In genomic region chr3:95318548-95318947, GRCm38 (mm10) we compare ENCODE assay signal across 8 mouse cellular contexts. TPM values are rescaled to one million over a fixed set of nuclear protein-coding genes. Genes with fewer than 3 reads are reported as not detected.
DNase-seq lines count a peak whose midpoint lies in the region; ATAC-seq and TF ChIP-seq lines count a peak whose summit lies in the region.

No protein-coding gene starts in this region.

- H3K4me2 ChIP-seq in heart, embryonic 16.5 days (ENCODE audit: low read depth, low read length): peak overlapping the region; percentile 30; the same call in 1 of the 2 replicates
- no peak overlapping the region for H3K4me2 ChIP-seq in stomach, postnatal 0 days (replicated peaks; ENCODE audit: low read depth)
- no peak overlapping the region for H3K4me2 ChIP-seq in midbrain, embryonic 15.5 days

- peak overlapping the region; percentile 49 for H3K9ac ChIP-seq in heart, embryonic 16.5 days (ENCODE audit: low read length)
- H3K9ac ChIP-seq in liver, adult 2 months (ENCODE audit: low read depth, low read length): peak overlapping the region; percentile 90
- H3K9ac ChIP-seq in stomach, postnatal 0 days (ENCODE audit: low read length): no peak overlapping the region
- no peak overlapping the region for H3K9ac ChIP-seq in midbrain, embryonic 15.5 days

- H3K27me3 ChIP-seq in erythroblast, embryonic 14.5 days (ENCODE audit: control insufficient read depth): no peaks in the 10 kb centered on the region
- no peaks in the 10 kb centered on the region for H3K27me3 ChIP-seq in heart, embryonic 16.5 days (ENCODE audit: control insufficient read depth, insufficient read depth, low read length)
- no peaks in the 10 kb centered on the region for H3K27me3 ChIP-seq in liver, adult 2 months (ENCODE audit: control insufficient read depth, insufficient read depth, low read length)
- H3K27me3 ChIP-seq in stomach, postnatal 0 days (ENCODE audit: control insufficient read depth, insufficient read depth, low read length): no peaks in the 10 kb centered on the region
- no peaks in the 10 kb centered on the region for H3K27me3 ChIP-seq in midbrain, embryonic 15.5 days (replicated peaks)

- H3K4me3 ChIP-seq in erythroblast, embryonic 14.5 days (replicated peaks): peak overlapping the region; percentile 15
- H3K4me3 ChIP-seq in heart, embryonic 16.5 days (ENCODE audit: low read length): 0 out of 2 replicates have a peak overlapping the region, but pooled peaks have one; percentile 10
- H3K4me3 ChIP-seq in liver, adult 2 months (ENCODE audit: insufficient read depth, low read depth, low read length): peak overlapping the region; percentile 61
- no peak overlapping the region for H3K4me3 ChIP-seq in stomach, postnatal 0 days (ENCODE audit: low read depth, low read length)
- H3K4me3 ChIP-seq in midbrain, embryonic 15.5 days: no peak overlapping the region

- no peak for TF ChIP-seq EP300 in stomach, postnatal 0 days (optimal IDR thresholded peaks at IDR 0.05)

- TF ChIP-seq POLR2A in liver, adult 2 months (IDR thresholded peaks at IDR 0.05; ENCODE audit: extremely low read depth, insufficient read depth, low read length): peak; percentile 94

- peak; percentile 48 for DNase-seq in NIH3T3 (ENCODE audit: low read depth)
- peak; percentile 100 for DNase-seq in liver, adult 2 months (ENCODE audit: extremely low read depth, low read depth, low spot score)
- DNase-seq in stomach, postnatal 0 days (ENCODE audit: low spot score): peak; percentile 78

- peaks cover 63% of the 10 kb centered on the region for H3K36me3 ChIP-seq in erythroblast, embryonic 14.5 days (ENCODE audit: control insufficient read depth)
- H3K36me3 ChIP-seq in heart, embryonic 16.5 days (ENCODE audit: control insufficient read depth, insufficient read depth): peaks cover 36% of the 10 kb centered on the region
- H3K36me3 ChIP-seq in liver, adult 2 months (ENCODE audit: control insufficient read depth, insufficient read depth, low read length): peaks cover 35% of the 10 kb centered on the region
- H3K36me3 ChIP-seq in stomach, postnatal 0 days (ENCODE audit: control insufficient read depth, insufficient read depth, low read length): peaks cover 14% of the 10 kb centered on the region
- H3K36me3 ChIP-seq in midbrain, embryonic 15.5 days (replicated peaks): peaks cover 35% of the 10 kb centered on the region

- H3K4me1 ChIP-seq in erythroblast, embryonic 14.5 days (ENCODE audit: control insufficient read depth): peaks cover 56% of the 10 kb centered on the region
- H3K4me1 ChIP-seq in heart, embryonic 16.5 days (ENCODE audit: control insufficient read depth, insufficient read depth, low read length): peaks cover 35% of the 10 kb centered on the region
- peaks cover 41% of the 10 kb centered on the region for H3K4me1 ChIP-seq in liver, adult 2 months (ENCODE audit: control insufficient read depth, insufficient read depth, low read length)
- peaks cover 12% of the 10 kb centered on the region; the same call in 1 of the 2 replicates for H3K4me1 ChIP-seq in stomach, postnatal 0 days (replicated peaks; ENCODE audit: control insufficient read depth, insufficient read depth)
- peaks cover 30% of the 10 kb centered on the region for H3K4me1 ChIP-seq in midbrain, embryonic 15.5 days

- H3K27ac ChIP-seq in heart, embryonic 16.5 days (ENCODE audit: low read length): peak overlapping the region; percentile 76
- peak overlapping the region; percentile 98 for H3K27ac ChIP-seq in liver, adult 2 months (replicated peaks; ENCODE audit: insufficient read depth, low read depth, low read length)
- H3K27ac ChIP-seq in stomach, postnatal 0 days (replicated peaks): no peak overlapping the region
- no peak overlapping the region for H3K27ac ChIP-seq in midbrain, embryonic 15.5 days

- TF ChIP-seq CTCF in liver, adult 2 months (IDR thresholded peaks at IDR 0.05; ENCODE audit: low read depth, low read length): no peak
- TF ChIP-seq CTCF in stomach, postnatal 0 days (IDR thresholded peaks at IDR 0.05; ENCODE audit: low read depth): no peak

- ATAC-seq in erythroblast, adult 5-6 weeks (replicated peaks; ENCODE audit: low FRiP score, poor library complexity, severe bottlenecking): no peak
- no peak for ATAC-seq in heart, embryonic 16.5 days (replicated peaks; ENCODE audit: extremely low read depth, insufficient read depth, low FRiP score)
- peak; percentile 44 for ATAC-seq in stomach, postnatal 0 days (ENCODE audit: low FRiP score, low TSS enrichment)
- no peak for ATAC-seq in inflammation-experienced regulatory T-cells, adult 6 months
- ATAC-seq in midbrain, embryonic 15.5 days (replicated peaks): no peak

- 24% methylated on average over 6 of the region's 6 CpGs for WGBS in heart, embryonic 16.5 days
- 13% methylated on average over 6 of the region's 6 CpGs for WGBS in liver, adult 2 months
- 36% methylated on average over 6 of the region's 6 CpGs for WGBS in stomach, postnatal 0 days
- WGBS in midbrain, embryonic 15.5 days: 27% methylated on average over 6 of the region's 6 CpGs

- H3K79me2 ChIP-seq in liver, adult 2 months (ENCODE audit: control insufficient read depth, insufficient read depth, low read length): peaks cover 31% of the 10 kb centered on the region; the same call in 1 of the 2 replicates

- H3K9me3 ChIP-seq in erythroblast, embryonic 14.5 days (ENCODE audit: control insufficient read depth, low read length): no peaks in the 10 kb centered on the region
- H3K9me3 ChIP-seq in heart, embryonic 16.5 days (replicated peaks; ENCODE audit: control insufficient read depth, low read length): no peaks in the 10 kb centered on the region
- H3K9me3 ChIP-seq in stomach, postnatal 0 days (ENCODE audit: control insufficient read depth, low read length): no peaks in the 10 kb centered on the region
- H3K9me3 ChIP-seq in midbrain, embryonic 15.5 days: no peaks in the 10 kb centered on the region

RNA-seq across cellular contexts. Expression of gene Cers2, which starts 4.0 kb away (rescaled TPM):
- polyA plus RNA-seq in erythroblast, embryonic 14.5 days (2012): 5.9 and 9.3 TPM in 2 replicates
- total RNA-seq in erythroblast, adult 5-6 weeks (2015; ENCODE audit: low replicate concordance): 45.1 and 45.2 TPM in 2 replicates
- 26.8 and 31.9 TPM in 2 replicates for total RNA-seq in erythroblast, adult 5-6 weeks (2017; ENCODE audit: low replicate concordance)
- polyA plus RNA-seq in heart, embryonic 16.5 days (2015; fragmentation: Nextera tagmentation; extraction: Ambion mirVana): 139 and 145 TPM in 2 replicates
- total RNA-seq in liver, adult 2 months (2014; rRNA removed): 283 and 284 TPM in 2 replicates
- polyA plus RNA-seq in liver, adult 2 months (2012; rRNA removed): 266 and 271 TPM in 2 replicates
- polyA plus RNA-seq in stomach, postnatal 0 days (2015; fragmentation: Nextera tagmentation; extraction: Ambion mirVana): 75.0 and 80.3 TPM in 2 replicates
- 100 to 1,000 TPM; 151 to 215 (median 154) TPM for polyA plus RNA-seq in inflammation-experienced regulatory T-cells, adult 6 months (2017; shearing (Covaris generic))
- polyA plus RNA-seq in midbrain, embryonic 15.5 days (2015; fragmentation: Nextera tagmentation; extraction: Ambion mirVana): 97.6 and 97.8 TPM in 2 replicates

RNA-seq across cellular contexts. Expression of gene Anxa9, which starts 11.6 kb away (rescaled TPM):
- 0.03 and 0.06 TPM in 2 replicates for polyA plus RNA-seq in erythroblast, embryonic 14.5 days (2012)
- 2.7 and 3.3 TPM in 2 replicates for total RNA-seq in erythroblast, adult 5-6 weeks (2015; ENCODE audit: low replicate concordance)
- total RNA-seq in erythroblast, adult 5-6 weeks (2017; ENCODE audit: low replicate concordance): 0.98 and 2.1 TPM in 2 replicates
- polyA plus RNA-seq in heart, embryonic 16.5 days (2015; fragmentation: Nextera tagmentation; extraction: Ambion mirVana): 0.60 and 0.79 TPM in 2 replicates
- total RNA-seq in liver, adult 2 months (2014; rRNA removed): 0.54 and 0.55 TPM in 2 replicates
- polyA plus RNA-seq in liver, adult 2 months (2012; rRNA removed): 0.47 and 0.91 TPM in 2 replicates
- polyA plus RNA-seq in stomach, postnatal 0 days (2015; fragmentation: Nextera tagmentation; extraction: Ambion mirVana): 57.2 and 63.1 TPM in 2 replicates
- under 1 TPM; 0.64 to 0.92 (median 0.91) TPM for polyA plus RNA-seq in inflammation-experienced regulatory T-cells, adult 6 months (2017; shearing (Covaris generic))
- polyA plus RNA-seq in midbrain, embryonic 15.5 days (2015; fragmentation: Nextera tagmentation; extraction: Ambion mirVana): 0.33 and 0.56 TPM in 2 replicates

RNA-seq across cellular contexts. Expression of gene Prune1, which starts 36.7 kb away (rescaled TPM):
- 0.06 and 0.08 TPM in 2 replicates for polyA plus RNA-seq in erythroblast, embryonic 14.5 days (2012)
- 3.3 and 7.5 TPM in 2 replicates for total RNA-seq in erythroblast, adult 5-6 weeks (2015; ENCODE audit: low replicate concordance)
- total RNA-seq in erythroblast, adult 5-6 weeks (2017; ENCODE audit: low replicate concordance): 2.6 and 4.4 TPM in 2 replicates
- 28.1 and 31.4 TPM in 2 replicates for polyA plus RNA-seq in heart, embryonic 16.5 days (2015; fragmentation: Nextera tagmentation; extraction: Ambion mirVana)
- 7.6 and 7.8 TPM in 2 replicates for total RNA-seq in liver, adult 2 months (2014; rRNA removed)
- polyA plus RNA-seq in liver, adult 2 months (2012; rRNA removed): 11.3 and 12.8 TPM in 2 replicates
- polyA plus RNA-seq in stomach, postnatal 0 days (2015; fragmentation: Nextera tagmentation; extraction: Ambion mirVana): 10.1 and 11.7 TPM in 2 replicates
- polyA plus RNA-seq in inflammation-experienced regulatory T-cells, adult 6 months (2017; shearing (Covaris generic)): 10 to 100 TPM in 1 of 3 experiments, 1 to 10 TPM in 2; 7.5 to 11.0 (median 8.8) TPM
- polyA plus RNA-seq in midbrain, embryonic 15.5 days (2015; fragmentation: Nextera tagmentation; extraction: Ambion mirVana): 67.9 and 76.9 TPM in 2 replicates

RNA-seq across cellular contexts. Expression of gene Mindy1, which starts 37.4 kb away (rescaled TPM):
- 6.4 and 7.1 TPM in 2 replicates for polyA plus RNA-seq in erythroblast, embryonic 14.5 days (2012)
- total RNA-seq in erythroblast, adult 5-6 weeks (2015; ENCODE audit: low replicate concordance): 23.2 and 27.4 TPM in 2 replicates
- 17.7 and 28.2 TPM in 2 replicates for total RNA-seq in erythroblast, adult 5-6 weeks (2017; ENCODE audit: low replicate concordance)
- 24.7 and 28.2 TPM in 2 replicates for polyA plus RNA-seq in heart, embryonic 16.5 days (2015; fragmentation: Nextera tagmentation; extraction: Ambion mirVana)
- 56.6 and 63.6 TPM in 2 replicates for total RNA-seq in liver, adult 2 months (2014; rRNA removed)
- 122 and 137 TPM in 2 replicates for polyA plus RNA-seq in liver, adult 2 months (2012; rRNA removed)
- polyA plus RNA-seq in stomach, postnatal 0 days (2015; fragmentation: Nextera tagmentation; extraction: Ambion mirVana): 55.9 and 64.1 TPM in 2 replicates
- 10 to 100 TPM; 17.8 to 18.5 (median 18.3) TPM for polyA plus RNA-seq in inflammation-experienced regulatory T-cells, adult 6 months (2017; shearing (Covaris generic))
- 43.0 and 43.7 TPM in 2 replicates for polyA plus RNA-seq in midbrain, embryonic 15.5 days (2015; fragmentation: Nextera tagmentation; extraction: Ambion mirVana)

RNA-seq across cellular contexts. Expression of gene Setdb1, which starts 38.5 kb away (rescaled TPM):
- 0.42 and 0.62 TPM in 2 replicates for polyA plus RNA-seq in erythroblast, embryonic 14.5 days (2012)
- 6.1 and 20.6 TPM in 2 replicates for total RNA-seq in erythroblast, adult 5-6 weeks (2015; ENCODE audit: low replicate concordance)
- 6.6 and 7.5 TPM in 2 replicates for total RNA-seq in erythroblast, adult 5-6 weeks (2017; ENCODE audit: low replicate concordance)
- 20.1 and 21.5 TPM in 2 replicates for polyA plus RNA-seq in heart, embryonic 16.5 days (2015; fragmentation: Nextera tagmentation; extraction: Ambion mirVana)
- total RNA-seq in liver, adult 2 months (2014; rRNA removed): 13.3 and 15.7 TPM in 2 replicates
- polyA plus RNA-seq in liver, adult 2 months (2012; rRNA removed): 6.3 and 8.6 TPM in 2 replicates
- polyA plus RNA-seq in stomach, postnatal 0 days (2015; fragmentation: Nextera tagmentation; extraction: Ambion mirVana): 8.6 and 9.2 TPM in 2 replicates
- 10 to 100 TPM; 16.9 to 24.2 (median 18.5) TPM for polyA plus RNA-seq in inflammation-experienced regulatory T-cells, adult 6 months (2017; shearing (Covaris generic))
- 43.4 and 45.4 TPM in 2 replicates for polyA plus RNA-seq in midbrain, embryonic 15.5 days (2015; fragmentation: Nextera tagmentation; extraction: Ambion mirVana)

Comparison
In these comparisons a context has a peak if more than half of its experiments do, and no peak if none do; other contexts are left out.
1. H3K4me3 ChIP-seq: peak in erythroblast, embryonic 14.5 days (single experiment), heart, embryonic 16.5 days (single experiment) and liver, adult 2 months (single experiment); none in stomach, postnatal 0 days (single experiment) and midbrain, embryonic 15.5 days (single experiment).
2. DNase-seq: peak in every context shown above with its lines; median percentile 100 in liver, adult 2 months; 78 in stomach, postnatal 0 days; 48 in NIH3T3.
3. H3K27ac ChIP-seq: peak in heart, embryonic 16.5 days (single experiment) and liver, adult 2 months (single experiment); none in stomach, postnatal 0 days (single experiment) and midbrain, embryonic 15.5 days (single experiment).
4. H3K9ac ChIP-seq: peak in heart, embryonic 16.5 days (single experiment) and liver, adult 2 months (single experiment); none in stomach, postnatal 0 days (single experiment) and midbrain, embryonic 15.5 days (single experiment).
5. RNA of gene Anxa9, which starts 11.6 kb away (polyA plus RNA-seq): 57.2 to 63.1 TPM in stomach, postnatal 0 days; 0.64 to 0.92 TPM in inflammation-experienced regulatory T-cells, adult 6 months, 0.47 to 0.91 TPM in liver, adult 2 months, 0.60 to 0.79 TPM in heart, embryonic 16.5 days, 0.33 to 0.56 TPM in midbrain, embryonic 15.5 days and 0.03 to 0.06 TPM in erythroblast, embryonic 14.5 days; every median in the first group is over 10 times any median in the second.